Mouse (Mus musculus) ES-CJ7 (cell line): ENCODE results near the gene Spr.
"Not testable (repeated sequence)": the region's sequence is repeated elsewhere in the genome, so short reads cannot be mapped to it uniquely, and the experiment has no call there.

Experiments
- DNase-seq: peaks from one replicate; pipeline ENCODE4 v3.0.0; 2011; ENCODE audit warnings: low read depth, low spot score

Gene Spr

GRCm38 (mm10) chr6:85132237-85132636 lies 5.3 kb downstream of the Spr start:
- DNase-seq: not testable (repeated sequence)

DNA sequence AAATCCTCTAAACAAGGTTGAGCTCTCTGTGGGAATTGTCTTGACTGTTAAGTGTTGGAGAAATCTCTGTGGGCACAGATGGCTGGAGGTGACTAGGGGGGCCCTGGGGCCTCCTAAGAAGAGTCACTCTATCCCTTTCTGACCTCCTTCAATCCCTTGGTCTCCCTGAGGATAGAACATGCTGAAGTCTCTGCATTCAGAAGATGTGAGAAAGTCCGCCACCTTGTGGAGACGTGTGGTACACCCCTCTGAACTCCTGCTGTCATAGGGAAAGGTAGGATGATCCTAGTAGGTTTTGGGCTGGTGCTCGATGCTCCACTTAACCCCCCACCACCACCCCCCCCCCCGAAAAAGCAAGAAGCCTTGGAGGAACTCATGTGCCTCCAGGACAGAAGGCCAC lies 5.9 kb downstream of the Spr start:
- DNase-seq: peak; percentile 83

DNA sequence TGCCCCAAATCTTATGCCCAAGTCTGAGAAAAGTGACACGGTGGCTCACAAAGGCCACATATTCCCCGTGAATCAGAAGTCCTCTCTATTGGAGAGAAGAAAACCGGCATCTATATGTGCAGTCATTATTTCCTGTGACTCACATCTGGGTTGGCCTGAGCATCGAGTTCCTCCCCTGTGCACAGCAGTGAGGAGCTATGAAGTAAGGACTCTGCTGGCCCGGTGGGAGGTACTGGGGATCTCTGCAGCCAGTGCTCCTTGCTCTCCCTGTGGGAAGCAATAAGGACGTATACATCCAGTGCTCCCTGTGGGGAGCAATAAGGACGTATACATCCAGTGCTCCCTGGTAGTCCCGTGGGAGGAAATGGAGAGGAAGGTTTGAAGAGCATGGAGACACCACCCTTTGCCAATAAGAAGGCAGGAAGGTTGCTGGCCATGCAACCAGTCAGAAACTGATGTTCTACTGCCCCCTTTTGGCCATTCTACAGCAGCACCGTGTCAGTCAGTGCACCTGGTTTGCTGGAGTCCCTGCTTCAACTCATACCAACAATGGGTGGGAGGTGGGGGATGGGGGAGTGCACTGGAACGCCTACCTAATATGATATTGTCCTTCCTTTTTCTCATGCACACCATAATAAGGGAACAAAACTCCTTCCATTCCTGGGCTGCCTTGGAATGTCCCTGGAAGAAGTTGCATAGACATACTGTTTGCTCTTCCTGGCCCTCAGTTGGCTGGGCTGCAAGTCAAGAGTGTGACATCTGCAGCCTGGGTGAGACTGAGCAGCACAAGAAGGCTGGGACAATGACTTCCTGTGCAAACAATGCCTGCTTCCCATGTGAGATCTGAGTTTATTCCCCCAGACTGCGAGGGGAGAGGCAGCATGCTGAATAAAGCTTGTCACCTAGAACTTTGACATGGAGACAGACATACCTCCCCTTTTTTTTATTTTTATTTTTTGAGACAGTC lies 19.7 kb downstream of the Spr start:
- peak; percentile 83 for DNase-seq

GRCm38 (mm10) chr6:85105033-85105615 lies 32.4 kb downstream of the Spr start:
- peak; percentile 89 for DNase-seq

DNA sequence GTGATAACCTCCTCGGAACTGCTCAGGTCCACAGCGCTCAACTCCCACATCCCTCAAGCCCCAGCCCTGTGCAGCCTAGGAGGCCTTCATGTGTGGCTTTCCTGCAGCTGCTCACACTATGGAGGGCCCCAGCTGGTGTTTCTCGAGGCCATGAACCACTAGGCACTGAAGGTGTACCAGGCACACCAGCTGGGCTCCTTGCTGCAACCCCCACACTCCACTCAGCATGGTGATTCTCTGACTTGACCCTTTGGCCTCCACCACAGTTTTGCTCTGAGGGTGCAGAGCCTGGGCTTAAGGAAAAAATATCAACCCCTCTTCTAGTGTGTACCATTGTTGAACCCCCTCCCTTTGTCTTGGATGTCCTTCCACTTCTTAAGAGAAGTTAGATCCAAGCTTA lies 34.2 kb downstream of the Spr start:
- no peak for DNase-seq

GRCm38 (mm10) chr6:85096441-85096840 lies 41.1 kb downstream of the Spr start:
- DNase-seq: no peak

DNA sequence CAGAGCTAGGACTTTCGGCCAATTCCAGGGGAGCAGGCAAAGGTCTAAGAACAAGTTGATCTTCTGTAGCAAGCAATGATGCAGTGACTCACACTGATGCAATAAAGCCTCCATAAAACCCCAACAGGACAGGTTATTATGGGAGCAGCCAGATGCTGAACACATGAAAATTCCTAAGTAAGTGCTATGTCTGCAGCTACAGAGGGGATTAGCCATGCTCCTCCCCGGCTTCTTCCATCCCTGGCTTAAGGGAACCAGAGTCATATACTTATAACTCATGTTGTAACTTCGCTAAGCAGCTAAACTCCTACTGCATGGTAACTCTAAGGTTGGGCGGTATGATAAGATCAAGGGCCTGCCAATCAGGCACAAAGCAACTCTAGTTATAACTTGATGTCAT lies 50.1 kb downstream of the Spr start:
- DNase-seq: no peak

DNA sequence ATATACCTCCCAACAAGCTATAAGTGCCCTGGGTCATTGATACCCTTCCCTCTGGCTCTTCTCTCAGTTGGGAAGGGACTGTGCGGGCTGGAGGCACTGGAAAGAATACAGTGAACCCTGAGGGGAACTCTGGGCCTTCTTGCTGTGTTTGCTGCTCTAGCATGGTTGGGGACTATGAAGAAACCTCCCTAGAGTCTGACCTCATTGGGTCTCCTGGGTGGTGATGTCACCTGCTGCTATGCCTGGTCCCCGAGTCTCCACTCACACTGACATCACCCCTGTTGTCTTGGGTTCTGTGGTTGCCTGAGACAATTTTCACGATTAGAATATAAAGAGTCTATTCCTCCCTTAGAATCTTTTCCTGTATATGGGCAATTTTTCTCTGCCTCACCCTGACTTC lies 50.9 kb downstream of the Spr start:
- DNase-seq: no peak
